Mouse (Mus musculus): ENCODE data around the gene Dab1.

The Dab1 gene

DNA sequence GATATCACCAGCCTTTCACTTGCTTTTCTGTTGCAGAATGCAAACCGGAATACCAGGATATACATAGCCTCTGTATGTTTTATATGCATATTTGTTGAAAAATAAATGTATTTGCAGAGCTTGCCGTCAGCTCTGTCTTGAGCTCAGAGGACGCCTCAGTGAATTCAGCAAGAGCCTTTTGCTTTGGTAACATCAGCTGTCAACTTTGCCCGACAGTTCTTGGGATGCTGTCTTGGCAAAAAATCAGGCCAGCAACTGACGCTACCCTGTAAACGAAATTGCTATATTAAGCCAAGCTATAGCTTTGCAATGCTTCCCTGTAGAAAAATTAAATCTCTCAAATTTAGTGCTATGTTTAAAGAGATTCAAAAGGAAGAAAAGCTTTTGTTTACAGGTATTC is 630.3 kb downstream of the Dab1 start:
- no peak for DNase-seq (ENCODE audit: low read depth, low spot score)

DNA sequence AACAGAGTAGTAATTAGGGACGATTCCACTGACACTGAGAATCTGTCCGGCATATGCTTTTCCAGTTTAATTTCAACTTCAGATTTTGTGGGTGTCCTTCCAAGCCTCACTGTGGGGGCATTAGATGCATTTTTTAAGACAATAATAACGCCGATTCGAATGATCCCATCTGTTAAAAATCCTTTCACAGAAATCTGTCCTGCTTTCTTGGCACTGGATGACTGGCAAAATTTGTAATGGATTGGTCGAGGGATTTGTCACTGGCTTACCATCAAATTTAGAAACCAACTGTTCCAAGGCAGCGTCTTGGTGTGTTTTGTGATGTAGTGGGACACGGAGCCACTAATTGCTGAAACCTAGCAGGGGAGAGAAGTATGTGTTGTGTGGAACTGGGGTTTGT is 638.6 kb downstream of the Dab1 start:
- DNase-seq (ENCODE audit: low read depth, low spot score), result no peak

DNA sequence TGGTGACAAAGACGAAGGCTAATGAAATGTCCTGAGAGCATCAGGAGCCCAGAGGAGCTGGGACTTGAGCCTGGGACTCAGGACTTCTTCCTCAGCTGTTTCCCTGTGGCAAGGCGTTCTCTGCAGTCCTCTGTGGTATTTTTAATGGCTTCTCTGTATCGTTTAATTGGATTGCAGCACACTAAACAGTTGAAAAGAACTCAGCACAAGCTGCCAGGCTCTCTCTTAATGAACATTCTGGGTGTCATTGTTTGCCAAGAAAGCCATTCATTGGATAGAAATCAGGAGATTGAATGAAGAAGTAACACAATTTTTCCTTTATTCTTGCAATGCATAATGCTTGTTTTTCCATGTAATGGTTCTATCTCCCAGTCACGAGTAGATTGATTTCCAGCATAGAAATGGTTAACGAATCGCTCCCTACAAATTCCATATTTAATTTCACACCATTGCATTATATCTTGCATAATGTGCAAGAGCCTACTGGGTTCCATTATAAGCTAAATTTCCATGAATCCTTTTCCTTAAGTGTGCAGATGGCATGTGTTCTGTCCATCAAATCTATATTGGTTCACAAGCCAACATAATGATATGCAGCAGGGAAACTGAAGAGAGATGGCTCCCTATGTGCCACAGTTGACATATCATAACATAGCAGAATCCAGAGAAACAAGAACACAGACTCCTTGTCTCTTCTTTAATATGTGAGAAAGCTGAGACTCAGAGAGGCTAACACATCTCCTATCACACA is 650.4 kb downstream of the Dab1 start:
- DNase-seq (ENCODE audit: low read depth, low spot score), result no peak

DNA sequence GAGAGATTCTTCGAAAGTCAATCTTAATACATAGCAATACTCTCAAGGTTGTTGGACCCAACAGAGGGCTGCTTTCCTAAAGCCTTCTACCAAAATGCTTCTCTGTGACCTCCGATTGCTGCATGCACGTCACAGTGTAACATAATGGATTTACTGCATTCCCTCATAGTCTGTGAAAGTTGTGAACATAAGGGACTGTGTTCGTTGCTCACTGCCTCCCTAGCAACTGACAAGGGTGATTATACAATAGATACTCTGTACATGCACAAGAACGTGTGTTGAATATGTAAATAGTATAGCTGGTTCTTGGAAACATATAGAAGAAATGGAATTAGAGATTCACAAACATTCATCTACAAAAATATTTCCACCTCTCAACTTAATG is 651.0 kb downstream of the Dab1 start:
- DNase-seq (ENCODE audit: low read depth, low spot score), result no peak

DNA sequence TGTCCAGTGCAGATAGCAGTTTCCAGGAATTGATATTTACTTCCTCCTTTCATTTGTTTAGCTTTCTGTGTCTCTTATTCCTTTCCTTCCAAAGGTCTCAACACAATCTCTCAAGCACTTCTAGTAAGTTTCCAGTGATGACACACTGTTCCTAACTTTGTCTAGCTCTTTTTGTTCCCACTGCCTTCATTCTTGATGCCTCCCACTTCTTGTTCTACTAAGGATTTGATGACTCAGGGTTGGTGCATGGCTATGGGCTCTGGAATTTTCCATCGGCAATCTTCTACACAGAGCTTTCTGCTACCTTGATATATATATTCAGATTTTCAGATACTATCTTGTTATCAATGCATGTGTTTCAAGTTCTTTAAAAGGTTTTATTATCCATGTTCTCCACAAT is 656.1 kb downstream of the Dab1 start:
- DNase-seq (ENCODE audit: low read depth, low spot score), result no peak

DNA sequence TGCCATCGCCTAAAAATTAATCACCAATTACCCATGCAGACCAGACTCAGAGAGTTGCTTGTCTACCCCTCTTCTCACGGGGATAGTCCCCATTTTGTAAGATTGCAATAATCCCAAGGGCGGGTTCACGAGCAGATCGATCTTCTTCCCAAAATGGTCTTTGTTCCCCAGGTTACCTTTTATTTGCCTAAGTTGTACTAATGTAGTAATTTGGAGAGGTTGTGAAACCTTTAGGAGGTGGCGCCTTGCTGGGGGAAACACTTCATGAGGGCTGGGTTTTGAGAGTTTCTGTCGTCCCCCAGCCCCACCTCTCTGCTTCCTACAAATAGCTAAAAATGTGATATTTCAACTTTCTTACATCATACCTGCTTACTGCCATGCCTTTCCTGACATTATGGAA is 657.8 kb downstream of the Dab1 start:
- DNase-seq (ENCODE audit: low read depth, low spot score), result no peak

DNA sequence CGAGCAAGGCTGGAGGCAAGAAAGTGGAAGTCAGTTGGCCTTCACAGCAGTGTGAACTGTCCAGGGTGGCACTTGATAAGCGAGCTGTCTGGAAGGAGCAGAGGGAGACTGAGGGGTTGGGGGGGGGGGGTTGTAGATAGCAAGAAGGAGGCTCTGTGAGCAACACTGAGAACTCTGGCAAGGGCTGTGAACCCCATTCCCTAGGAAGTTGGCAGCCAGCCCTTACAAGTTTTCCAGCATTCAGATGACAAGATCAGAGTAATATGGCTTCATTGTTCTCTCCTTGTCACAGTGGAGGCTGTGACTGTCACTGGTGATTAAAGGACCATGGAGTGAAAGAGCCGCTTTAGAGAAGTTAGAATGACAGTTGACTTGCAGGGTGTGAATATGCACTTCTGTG is 662.4 kb downstream of the Dab1 start:
- no peak for DNase-seq (ENCODE audit: low read depth, low spot score)

DNA sequence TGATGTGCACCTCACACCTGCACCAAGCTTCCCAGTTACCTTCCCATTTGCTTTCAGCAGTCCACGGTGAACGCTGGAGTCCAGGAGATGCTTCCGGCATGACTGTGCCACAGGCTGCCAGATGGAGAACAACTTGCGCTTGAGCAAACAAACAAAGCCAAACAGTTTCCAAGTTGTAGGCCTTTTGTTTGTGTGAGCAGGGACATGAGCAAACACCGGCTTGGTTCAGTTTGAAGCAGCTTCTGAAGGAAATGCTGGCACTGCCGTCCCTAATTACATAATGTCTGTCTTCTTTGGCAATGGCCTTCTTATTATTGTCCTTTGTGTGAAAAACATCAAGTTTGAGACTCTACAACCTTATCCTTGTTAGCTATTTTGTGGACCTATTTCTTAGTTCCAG is 664.7 kb downstream of the Dab1 start:
- no peak for DNase-seq (ENCODE audit: low read depth, low spot score)

DNA sequence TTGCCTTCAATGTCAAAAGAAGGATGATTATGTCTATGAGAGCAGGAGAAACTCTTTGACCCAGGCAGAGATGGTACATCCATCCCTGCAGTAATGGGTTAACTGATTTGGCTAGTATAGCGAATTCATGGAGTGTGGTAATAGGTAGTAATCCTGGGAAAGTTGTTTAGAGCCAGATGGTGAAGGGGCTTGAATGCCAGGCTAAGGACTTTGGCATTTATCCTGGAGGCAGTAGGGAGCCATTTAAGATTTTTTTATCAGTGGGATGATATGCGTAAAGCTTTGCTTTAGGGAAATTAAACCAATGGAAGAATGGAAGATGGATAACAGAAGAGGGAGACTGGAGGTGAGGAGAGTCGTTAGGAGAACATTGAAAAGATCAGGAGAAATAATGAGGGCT is 669.2 kb downstream of the Dab1 start:
- no peak for DNase-seq (ENCODE audit: low read depth, low spot score)

DNA sequence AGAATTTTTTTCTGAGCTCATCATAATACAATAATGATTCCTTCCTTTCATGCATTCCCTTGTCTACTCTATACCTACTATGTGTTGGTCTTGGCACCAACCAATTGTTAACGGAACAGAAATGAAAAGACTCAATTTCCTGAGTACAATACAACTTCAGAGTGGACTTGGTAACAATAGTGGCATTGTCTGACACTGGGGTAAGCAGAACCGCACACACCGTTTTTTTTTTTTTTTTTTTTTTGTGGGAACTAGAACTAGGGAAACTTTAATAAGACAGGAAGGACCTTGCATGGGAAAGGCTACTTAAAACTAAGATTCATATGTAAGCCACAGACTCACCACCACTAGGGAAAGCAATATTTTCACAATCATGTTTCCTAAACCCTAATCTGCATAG is 682.6 kb downstream of the Dab1 start:
- DNase-seq (ENCODE audit: low read depth, low spot score), result no peak

DNA sequence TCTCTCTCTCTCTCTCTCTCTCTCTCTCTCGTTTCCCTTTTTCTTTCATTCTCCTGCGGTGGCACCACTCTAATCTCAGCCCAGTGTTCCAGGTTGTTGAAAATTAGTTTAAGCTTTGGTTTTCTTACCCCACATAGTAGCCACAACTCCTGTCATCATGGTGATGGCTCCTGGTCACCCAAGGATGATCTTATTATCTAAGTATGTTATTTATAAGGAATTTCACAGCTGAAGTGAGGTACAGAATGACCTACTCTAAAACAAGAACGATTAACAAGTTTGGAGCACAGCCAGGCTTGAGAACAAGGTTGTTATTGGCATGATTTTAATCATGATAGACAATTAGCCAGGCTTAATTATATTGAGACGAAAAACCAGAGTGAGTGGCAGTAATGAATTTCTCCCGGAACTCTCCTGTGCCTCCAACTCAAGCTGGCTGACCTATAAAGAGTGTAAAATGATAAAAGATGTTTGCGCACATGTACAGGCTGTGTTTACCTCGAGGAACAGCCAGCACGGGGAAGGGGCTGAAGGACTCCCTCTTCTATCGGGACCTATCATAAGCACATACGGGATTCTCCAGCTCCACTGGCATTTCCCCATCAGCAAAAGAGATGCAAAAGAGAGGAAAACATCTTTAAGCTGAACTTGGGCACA is 684.0 kb downstream of the Dab1 start:
- DNase-seq (ENCODE audit: low read depth, low spot score), result no peak

DNA sequence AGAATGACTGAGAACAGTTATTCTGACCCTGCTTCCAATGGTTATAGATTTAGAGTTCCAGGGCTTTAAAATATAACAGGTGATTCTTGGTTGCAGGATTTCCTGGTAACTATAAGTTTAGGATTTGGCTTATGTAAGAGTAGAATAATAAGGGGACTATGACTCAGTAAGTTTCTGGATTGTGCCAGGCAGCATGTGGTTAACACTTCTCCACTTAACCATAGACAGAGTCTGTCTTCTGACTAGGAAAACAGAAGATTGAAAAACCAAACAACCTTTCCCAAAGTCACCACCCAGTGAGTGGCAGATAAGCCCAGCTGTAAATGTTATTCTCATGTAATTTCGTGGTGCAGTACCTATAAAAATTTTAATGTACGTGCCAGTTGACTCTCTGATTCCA is 688.6 kb downstream of the Dab1 start:
- DNase-seq (ENCODE audit: low read depth, low spot score), result no peak

DNA sequence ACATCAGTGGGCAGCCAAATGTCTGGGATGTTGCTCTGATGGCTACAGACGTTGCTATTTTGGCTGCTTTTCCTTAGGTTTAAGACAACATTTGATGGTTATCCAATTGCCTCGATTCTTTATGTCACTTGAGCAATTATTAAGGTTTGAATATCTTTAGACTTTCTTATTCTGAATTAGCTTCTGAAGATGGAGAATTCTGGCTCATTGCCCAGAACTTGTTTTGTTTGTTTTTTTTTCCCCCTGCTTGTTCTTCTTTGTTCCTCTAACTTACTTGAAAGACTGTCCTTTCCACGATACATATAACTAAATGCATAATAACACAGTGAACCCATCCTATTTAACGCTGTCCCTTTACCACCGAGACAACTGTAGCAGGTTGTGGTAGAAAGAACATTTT is 707.1 kb downstream of the Dab1 start:
- no peak for DNase-seq (ENCODE audit: low read depth, low spot score)

DNA sequence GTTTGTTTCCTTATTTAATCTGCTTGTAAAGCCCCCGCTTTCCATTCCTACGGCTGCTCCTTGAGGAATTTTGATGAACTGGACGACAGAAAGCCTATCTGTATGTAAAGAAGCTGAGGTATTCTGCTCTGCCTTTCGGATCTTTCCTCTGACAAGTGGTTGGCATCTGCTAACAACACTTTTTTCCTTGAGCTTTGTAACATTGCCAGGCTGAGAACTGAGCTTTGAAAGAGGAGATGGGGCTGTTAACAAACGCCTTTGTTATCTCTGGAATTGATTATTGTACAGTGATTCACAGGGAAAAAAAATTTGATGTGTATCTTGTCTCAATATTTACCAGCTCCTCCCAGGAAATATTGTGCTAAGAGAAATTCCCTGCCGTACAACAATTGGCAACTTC is 712.7 kb downstream of the Dab1 start:
- no peak for DNase-seq (ENCODE audit: low read depth, low spot score)

DNA sequence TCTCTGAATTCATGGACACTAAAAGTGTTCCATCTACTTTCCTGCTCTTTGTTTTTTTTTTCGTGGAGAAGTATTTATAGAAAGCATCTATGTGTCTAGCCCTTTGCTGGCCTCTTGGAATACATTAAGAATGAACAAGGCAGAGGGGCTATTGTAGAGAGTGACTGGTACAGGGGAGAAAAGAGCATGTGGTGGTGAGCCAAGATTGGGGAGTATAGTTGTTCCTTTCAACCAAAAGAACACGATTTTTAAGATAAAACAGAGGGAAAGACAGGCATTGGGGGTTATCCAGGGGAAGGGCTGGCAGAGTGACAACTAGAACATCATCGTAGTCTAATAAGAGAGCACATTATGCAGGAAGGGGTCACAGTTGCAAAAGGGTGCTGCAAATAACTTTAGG is 713.2 kb downstream of the Dab1 start:
- DNase-seq (ENCODE audit: low read depth, low spot score), result no peak

DNA sequence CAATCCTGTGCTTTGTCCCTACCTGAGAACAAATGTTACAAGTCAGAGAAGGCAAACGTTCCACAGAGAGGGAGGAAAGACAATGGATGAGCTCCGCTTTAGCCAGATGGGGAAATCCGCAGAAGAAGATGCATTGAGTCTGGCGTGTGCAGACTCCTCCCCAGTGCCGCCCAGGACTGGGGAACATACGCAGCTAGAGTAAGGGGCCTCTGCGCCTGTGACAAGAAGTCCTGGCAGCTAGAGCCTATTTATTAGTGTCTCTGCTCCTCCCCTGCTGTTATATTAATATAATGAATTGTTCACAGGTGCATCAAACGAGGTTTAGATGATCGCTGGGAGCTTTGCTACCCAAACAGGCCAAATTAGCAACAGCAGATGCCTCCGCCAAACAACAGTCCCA is 718.1 kb downstream of the Dab1 start:
- no peak for DNase-seq (ENCODE audit: low read depth, low spot score)

DNA sequence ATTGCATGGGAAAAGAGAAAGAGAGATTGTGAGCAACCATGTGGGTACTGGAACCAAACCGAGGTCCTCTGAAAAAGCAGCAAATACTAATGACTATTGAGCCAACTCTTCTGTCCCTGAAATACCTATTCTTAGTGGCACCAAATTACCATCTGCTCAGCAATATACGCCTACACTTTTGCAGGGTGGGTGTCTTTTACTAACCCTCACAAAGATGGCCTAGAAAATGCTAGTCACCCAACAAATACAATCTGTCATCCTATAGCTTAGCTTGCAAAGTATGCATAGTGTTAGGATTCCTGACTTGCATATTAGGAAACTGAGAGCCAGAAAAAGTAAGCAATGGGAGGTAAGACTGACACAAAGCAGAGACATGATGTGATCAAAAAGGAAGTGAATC is 719.2 kb downstream of the Dab1 start:
- DNase-seq (ENCODE audit: low read depth, low spot score), result no peak

DNA sequence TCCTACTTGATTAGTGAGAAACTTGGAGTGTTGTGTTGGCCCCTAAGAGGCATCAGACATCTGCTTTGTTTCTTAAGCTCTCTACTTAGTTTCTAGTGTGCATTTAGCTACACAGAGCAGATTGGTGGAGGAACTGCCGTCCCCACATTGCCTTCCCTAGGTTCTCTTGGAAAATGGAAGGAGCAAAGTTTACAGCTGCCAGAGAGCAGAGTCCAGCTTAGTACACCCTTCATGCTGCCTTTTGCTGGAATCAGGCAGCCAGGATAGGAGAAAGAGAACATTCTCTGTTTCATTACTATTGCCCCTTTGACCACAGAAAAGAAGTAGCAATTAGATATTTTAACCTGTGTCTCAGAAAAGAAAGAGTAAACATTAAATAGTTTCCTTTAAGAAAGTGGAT is 742.2 kb downstream of the Dab1 start:
- DNase-seq (ENCODE audit: low read depth, low spot score), result no peak

DNA sequence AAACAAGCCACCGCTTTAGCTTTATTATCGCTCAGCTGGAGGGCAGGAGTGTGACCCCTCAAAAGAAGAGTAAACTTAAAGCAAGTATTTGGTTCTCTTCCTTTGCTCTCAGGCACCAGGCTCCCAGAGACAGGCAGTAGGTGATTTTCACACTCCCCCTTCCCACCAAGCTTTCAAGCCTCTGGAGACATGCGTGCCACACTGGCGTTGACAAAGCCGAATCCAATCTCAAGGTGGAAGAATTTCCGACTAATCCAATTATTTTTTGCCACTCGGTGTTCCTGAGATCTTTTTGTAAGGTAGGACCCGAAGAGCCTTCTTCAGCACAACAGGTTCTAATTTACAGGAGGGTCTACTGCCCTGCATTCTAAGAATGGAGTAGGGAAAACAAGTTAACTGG is 747.3 kb downstream of the Dab1 start:
- no peak for DNase-seq (ENCODE audit: low read depth, low spot score)

DNA sequence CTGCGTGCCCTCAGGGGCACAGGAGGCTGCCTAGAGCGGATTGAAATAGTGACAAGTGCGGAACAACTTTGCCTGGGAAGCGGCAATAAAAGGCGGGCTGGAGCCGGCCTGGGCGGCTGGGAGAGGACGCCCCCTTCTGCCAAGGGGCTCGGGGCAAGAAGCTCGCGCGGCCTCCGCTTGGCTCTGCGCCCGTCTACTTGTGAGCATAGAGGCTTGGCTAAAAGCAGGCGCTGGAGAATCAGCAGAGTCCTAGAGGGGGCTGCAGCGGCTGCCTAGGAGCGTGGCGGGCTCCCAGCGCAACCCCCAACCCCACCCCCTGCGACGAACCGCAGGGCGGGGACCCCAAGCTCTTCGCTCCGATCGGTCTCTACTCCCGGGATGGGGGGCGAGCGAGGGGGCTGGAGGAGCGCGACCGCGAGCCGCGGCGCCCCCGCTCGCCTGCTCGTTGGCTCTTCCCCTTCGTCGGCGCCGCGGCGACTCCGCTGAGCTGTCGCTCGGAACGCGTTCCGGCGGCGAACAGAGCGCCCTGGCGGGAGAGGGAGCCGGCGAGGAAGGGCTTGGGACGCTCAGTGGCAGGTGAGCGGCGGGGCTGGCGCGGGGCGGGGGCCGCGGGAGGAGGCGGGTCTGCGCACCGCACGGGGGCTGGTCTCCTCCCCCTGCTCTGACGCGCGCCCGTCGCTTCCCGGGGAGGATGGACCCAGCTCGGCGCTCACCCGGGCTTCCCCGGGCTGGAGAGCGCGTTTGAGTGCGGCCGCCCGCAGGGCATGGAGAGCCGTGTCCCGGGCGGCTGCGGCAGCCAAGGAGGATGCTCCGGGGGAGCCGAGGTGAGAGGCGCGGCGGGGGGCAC is 748.0 kb downstream of the Dab1 start:
- DNase-seq (ENCODE audit: low read depth, low spot score), result no peak

DNA sequence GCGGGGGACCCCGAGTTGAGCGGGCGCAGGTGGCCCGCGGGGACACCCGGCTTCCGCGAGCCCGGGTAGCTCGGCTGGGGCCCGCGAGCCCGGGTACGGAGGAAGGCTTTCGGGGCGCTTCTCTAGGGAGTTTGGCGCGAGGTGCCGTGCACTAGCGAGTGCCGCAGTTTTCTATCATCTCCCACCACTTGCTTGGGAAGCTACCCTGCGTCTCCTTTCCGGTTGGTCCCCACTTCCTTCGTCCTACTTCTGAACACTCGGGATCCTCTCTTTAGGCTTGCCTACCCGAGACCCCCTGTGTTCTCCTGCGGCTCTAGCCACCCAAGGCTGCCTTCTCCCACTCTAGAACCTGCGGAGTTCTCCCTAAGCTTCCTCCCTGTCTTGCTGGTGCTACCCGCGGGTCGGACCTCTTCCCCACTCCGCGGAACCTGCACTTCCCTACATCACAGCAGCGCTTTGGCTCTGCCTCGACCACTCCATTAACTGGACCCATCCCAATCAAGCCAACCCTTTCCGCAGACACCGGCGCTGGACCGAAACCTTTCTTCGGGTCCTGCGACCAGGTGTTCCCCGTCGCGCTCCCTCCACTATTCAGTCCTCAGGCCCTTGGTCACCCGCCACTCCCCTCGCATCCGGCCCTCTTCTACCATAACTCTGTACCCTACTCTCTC is 748.7 kb downstream of the Dab1 start:
- no peak for DNase-seq (ENCODE audit: low read depth, low spot score)

DNA sequence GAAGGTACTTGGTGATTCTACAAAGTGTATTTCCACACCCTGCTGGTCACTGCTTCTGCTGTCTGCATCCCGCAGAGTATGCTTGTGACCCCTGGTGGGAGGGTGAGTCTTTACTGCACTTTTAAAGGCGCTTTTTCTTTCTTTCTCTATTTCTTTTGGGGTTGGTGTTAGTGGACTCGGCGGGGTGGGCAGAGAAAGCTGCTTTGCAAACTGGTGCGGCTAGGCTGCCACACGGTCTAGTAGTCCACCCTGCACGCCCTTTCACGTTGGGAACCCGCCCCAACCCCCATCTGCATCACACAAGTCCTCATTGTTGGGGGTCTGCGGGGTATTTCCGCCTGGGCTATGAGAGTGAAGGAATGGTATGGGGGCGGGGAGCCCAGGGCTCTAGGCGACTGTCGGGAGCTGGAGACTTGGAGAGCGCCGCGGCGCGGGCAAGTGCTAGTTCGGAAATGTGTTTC is 749.4 kb downstream of the Dab1 start:
- no peak for DNase-seq (ENCODE audit: low read depth, low spot score)

Measured in 3T3-L1 (cell line).